Mouse (Mus musculus) C2C12 (cell line): ENCODE measurements around the gene Fnbp1l. TPM values are rescaled to one million over a fixed set of nuclear protein-coding genes. Genes with fewer than 3 reads are reported as not detected.

Source experiments
- H3K27me3 ChIP-seq: one replicate; pipeline ENCODE4 v1.6.1; 2011; ENCODE audit not compliant: control insufficient read depth, insufficient read depth, insufficient read length
- H3K36me3 ChIP-seq: one replicate; pipeline ENCODE4 v1.6.1; 2011; ENCODE audit not compliant: control insufficient read depth, insufficient read depth
- H3K4me3 ChIP-seq: one replicate; pipeline ENCODE4 v1.5.1; 2011; ENCODE audit warnings: mild to moderate bottlenecking, control low read depth; ENCODE audit not compliant: poor library complexity, insufficient read depth, severe bottlenecking
- H3K79me2 ChIP-seq: one replicate; pipeline ENCODE4 v1.6.1; 2011; ENCODE audit not compliant: control insufficient read depth, insufficient read depth
- H3K79me3 ChIP-seq: one replicate; pipeline ENCODE4 v1.6.1; 2011; ENCODE audit warnings: low read depth, control low read depth
- H3ac ChIP-seq: one replicate; pipeline ENCODE3; 2011; ENCODE audit warnings: low read depth; ENCODE audit not compliant: control insufficient read depth, insufficient read length
- CEBPB ChIP-seq: IDR thresholded peaks from one replicate; pipeline ENCODE4 v1.6.1; 2011; ENCODE audit warnings: low read depth, mild to moderate bottlenecking, control low read depth, moderate library complexity
- CTCF ChIP-seq: IDR thresholded peaks from one replicate; pipeline ENCODE4 v1.5.1; 2011; ENCODE audit not compliant: control insufficient read depth, insufficient read depth, insufficient read length
- FOSL1 ChIP-seq: IDR thresholded peaks from one replicate; pipeline ENCODE4 v1.8.0; 2011; ENCODE audit warnings: mild to moderate bottlenecking, low read length; ENCODE audit not compliant: poor library complexity, insufficient read depth, severe bottlenecking
- MAX ChIP-seq: IDR thresholded peaks from one replicate; pipeline ENCODE4 v1.6.1; 2011; ENCODE audit warnings: mild to moderate bottlenecking, control low read depth
- MYOD1 ChIP-seq: IDR thresholded peaks from one replicate; pipeline ENCODE4 v1.6.1; 2011; ENCODE audit warnings: low read depth; ENCODE audit not compliant: control insufficient read depth, insufficient read length
- MYOG ChIP-seq: IDR thresholded peaks from one replicate; pipeline ENCODE4 v1.6.1; 2011; ENCODE audit not compliant: control insufficient read depth, insufficient read length; ENCODE audit errors: extremely low read depth
- USF1 ChIP-seq: IDR thresholded peaks from one replicate; pipeline ENCODE4 v1.6.1; 2011; ENCODE audit warnings: low read depth, mild to moderate bottlenecking, control low read depth, moderate library complexity
- long read RNA-seq, 2 experiments: library from polyadenylated mRNA; unstranded; transcript quantifications; one replicate each; pipeline ENCODE4 v2.0.0; 2019 to 2020
- polyA plus RNA-seq: library from polyadenylated mRNA; unstranded; fragments of >200 nt; fragmentation: generic; extraction: Trizol; gene quantifications from one replicate; pipeline ENCODE4 v1.2.1, GENCODE M21; 2012; ENCODE audit warnings: missing spikeins

Gene Fnbp1l
- polyA plus RNA-seq: 12.4 TPM
- long read RNA-seq, experiment 1, full-length matches to known transcripts: 1 of 8 reads
- long read RNA-seq, experiment 1, partial matches to known transcripts: 1 of 8 reads
- long read RNA-seq, experiment 1, other reads (novel, unspliced or antisense): 6 of 8 reads
- long read RNA-seq, experiment 2, full-length matches to known transcripts: 9 of 73 reads
- long read RNA-seq, experiment 2, partial matches to known transcripts: 6 of 73 reads
- long read RNA-seq, experiment 2, other reads (novel, unspliced or antisense): 58 of 73 reads

GRCm38 (mm10) chr3:122618991-122619930 is at the start of gene Fnbp1l:
Gene Fnbp1l, minus strand, starts transcription at chr3:122619715.
- H3K79me3 ChIP-seq: peaks cover 42% of the 10 kb centered on the region
- H3K79me2 ChIP-seq: peaks cover 52% of the 10 kb centered on the region
- no peaks in the 10 kb centered on the region for H3K36me3 ChIP-seq
- H3K27me3 ChIP-seq: no peaks in the 10 kb centered on the region
- peak within 1 kb of the TSS; percentile 93 for H3ac ChIP-seq
- peak within 1 kb of the TSS; percentile 80 for H3K4me3 ChIP-seq
- TF ChIP-seq MYOG: no peak
- TF ChIP-seq CEBPB: no peak
- TF ChIP-seq MAX: no peak
- no peak for TF ChIP-seq MYOD1

DNA sequence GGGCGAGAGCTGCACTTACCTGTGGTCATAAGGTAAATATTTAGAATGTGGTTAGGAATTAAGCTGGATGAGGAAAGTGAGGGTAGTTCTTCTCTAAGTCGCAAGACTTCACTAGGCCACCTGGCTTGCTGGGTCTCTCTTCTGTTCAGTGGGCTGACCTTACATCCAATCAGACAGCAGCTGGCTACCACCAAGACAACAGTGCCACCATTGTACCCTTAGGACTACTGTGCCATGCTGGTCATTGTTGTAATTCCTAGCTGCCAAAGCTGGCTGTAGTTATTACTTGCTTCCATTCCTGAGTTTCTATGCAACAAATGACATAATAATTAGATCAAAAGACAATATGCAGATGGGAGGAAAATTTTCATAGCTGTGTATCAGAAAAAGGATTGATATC is 41.3 kb upstream of the Fnbp1l start:
- Histone ChIP-seq H3K27me3 (no peaks in the 10 kb centered on the region), H3ac (no peak overlapping the region), H3K79me2 (no peaks in the 10 kb centered on the region), H3K36me3 (no peaks in the 10 kb centered on the region), H3K4me3 (no peak overlapping the region), H3K79me3 (no peaks in the 10 kb centered on the region)
- TF ChIP-seq CEBPB (no peak), MYOG (no peak), MAX (no peak), MYOD1 (no peak), USF1 (no peak), FOSL1 (no peak), CTCF (no peak)

DNA sequence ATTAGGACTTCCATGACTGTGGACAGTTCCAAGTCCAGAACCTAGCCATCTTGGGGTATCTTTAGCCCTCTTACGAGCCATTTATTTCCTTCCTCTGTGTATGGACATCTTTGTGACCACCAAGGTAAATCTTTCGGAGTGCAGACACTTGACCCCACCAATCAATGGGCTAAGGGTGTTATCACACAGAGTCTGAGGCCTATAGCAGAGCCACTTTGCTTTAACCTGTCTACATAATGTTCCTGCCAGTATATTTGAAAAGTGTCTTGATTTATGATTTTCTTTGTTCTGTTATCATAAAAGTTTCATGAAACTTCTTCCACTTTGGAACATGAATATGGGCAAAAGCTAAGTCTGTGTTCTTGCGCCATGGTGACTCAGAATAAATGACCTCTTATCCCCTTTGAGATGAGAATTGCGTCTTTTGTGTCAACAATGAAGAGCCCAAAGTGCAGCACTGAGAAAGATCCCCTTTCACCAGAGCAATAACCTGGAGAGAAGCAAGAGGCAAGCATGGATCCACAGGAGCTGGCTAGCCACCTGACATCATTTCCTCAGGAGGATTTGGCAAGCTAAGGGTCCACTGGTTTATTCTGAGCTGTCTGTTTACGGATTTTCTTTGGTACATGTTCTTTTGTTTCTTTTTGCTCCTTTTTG is 39.9 kb upstream of the Fnbp1l start:
- H3K36me3 ChIP-seq: no peaks in the 10 kb centered on the region
- no peak overlapping the region for H3ac ChIP-seq
- no peaks in the 10 kb centered on the region for H3K79me3 ChIP-seq
- no peak overlapping the region for H3K4me3 ChIP-seq
- H3K79me2 ChIP-seq: no peaks in the 10 kb centered on the region
- TF ChIP-seq MAX: no peak
- TF ChIP-seq MYOG: no peak
- no peak for TF ChIP-seq MYOD1
- no peak for TF ChIP-seq CEBPB
- TF ChIP-seq FOSL1: no peak
- TF ChIP-seq USF1: no peak
- no peaks in the 10 kb centered on the region for H3K27me3 ChIP-seq

DNA sequence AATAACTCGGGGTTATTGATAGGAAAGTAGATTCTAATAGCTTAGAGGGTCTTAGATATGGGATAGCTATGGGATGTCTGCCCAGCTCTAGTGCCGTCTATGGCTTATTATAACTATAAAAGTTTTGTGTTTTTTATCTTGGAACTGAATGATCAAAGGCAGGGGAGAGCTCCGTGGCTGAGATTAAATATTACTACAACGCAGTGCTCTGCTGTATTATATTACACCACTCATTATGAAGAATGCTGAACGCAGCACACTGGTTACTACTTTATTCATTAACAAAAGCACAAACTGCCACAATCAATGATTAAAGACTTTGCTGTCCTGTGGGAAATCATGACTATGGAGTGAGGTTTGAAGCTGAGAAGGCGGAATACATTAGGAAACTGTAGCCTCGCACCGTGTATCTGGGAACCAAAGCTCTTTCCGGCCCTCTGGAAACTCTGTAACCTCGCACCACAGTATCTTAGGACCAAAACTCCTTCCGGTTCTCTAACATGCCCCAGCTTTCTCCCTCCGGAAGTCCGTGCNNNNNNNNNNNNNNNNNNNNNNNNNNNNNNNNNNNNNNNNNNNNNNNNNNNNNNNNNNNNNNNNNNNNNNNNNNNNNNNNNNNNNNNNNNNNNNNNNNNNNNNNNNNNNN is 27.8 kb upstream of the Fnbp1l start:
- no peak for TF ChIP-seq CEBPB
- no peak for TF ChIP-seq CTCF
- TF ChIP-seq MYOD1: no peak
- Histone ChIP-seq H3ac (no peak overlapping the region), H3K27me3 (no peaks in the 10 kb centered on the region), H3K36me3 (no peaks in the 10 kb centered on the region), H3K4me3 (no peak overlapping the region), H3K79me3 (no peaks in the 10 kb centered on the region), H3K79me2 (no peaks in the 10 kb centered on the region)

- TF ChIP-seq CEBPB (no peak), MYOG (no peak), CTCF (no peak), FOSL1 (no peak), USF1 (no peak), MYOD1 (no peak), MAX (no peak)
Measured at GRCm38 (mm10) chr3:122640286-122640685, 20.8 kb upstream of the Fnbp1l start.

More at GRCm38 (mm10) chr3:122640286-122640685, 20.8 kb upstream of the Fnbp1l start:
- no peaks in the 10 kb centered on the region for H3K27me3 ChIP-seq
- no peak overlapping the region for H3K4me3 ChIP-seq
- H3K36me3 ChIP-seq: no peaks in the 10 kb centered on the region
- H3K79me3 ChIP-seq: no peaks in the 10 kb centered on the region
- no peak overlapping the region for H3ac ChIP-seq
- no peaks in the 10 kb centered on the region for H3K79me2 ChIP-seq
